Mouse (Mus musculus) neural tube, embryonic 11.5 days (tissue): ENCODE results near the gene Sel1l. TPM values are rescaled to one million over a fixed set of nuclear protein-coding genes. Genes with fewer than 3 reads are reported as not detected.

Experiments
- ATAC-seq: fragments of 200-750 bp; cut with Nextera tagmentation; 2 replicates; pipeline ENCODE4 v1.8.0; 2017; ENCODE audit warnings: moderate number of reproducible peaks, mild to moderate bottlenecking, moderate TSS enrichment, moderate library complexity; ENCODE audit not compliant: insufficient read depth, low FRiP score, low TSS enrichment
- DNase-seq: peaks from one replicate; pipeline ENCODE4 v3.0.0-alpha.2; 2015; ENCODE audit warnings: low spot score
- H3K27ac ChIP-seq: fragments of 300-500 bp; sonication (generic); 2 replicates; pipeline ENCODE4 v1.5.1; 2014; ENCODE audit warnings: low read depth, mild to moderate bottlenecking, low read length
- H3K27me3 ChIP-seq: fragments of 300-500 bp; sonication (generic); 2 replicates; pipeline ENCODE4 v1.6.1; 2014; ENCODE audit warnings: mild to moderate bottlenecking, low read length, mixed read lengths; ENCODE audit not compliant: control insufficient read depth, insufficient read depth
- H3K36me3 ChIP-seq: fragments of 300-500 bp; sonication (generic); 2 replicates; pipeline ENCODE4 v1.6.1; 2014; ENCODE audit warnings: mild to moderate bottlenecking, low read length, moderate library complexity, mixed read lengths; ENCODE audit not compliant: control insufficient read depth, insufficient read depth
- H3K4me1 ChIP-seq: fragments of 300-500 bp; sonication (generic); 2 replicates; pipeline ENCODE4 v1.6.1; 2014; ENCODE audit warnings: low read length, mixed read lengths; ENCODE audit not compliant: control insufficient read depth, insufficient read depth
- H3K4me2 ChIP-seq: fragments of 300-500 bp; sonication (generic); 2 replicates; pipeline ENCODE4 v1.6.1; 2014; ENCODE audit warnings: low read depth, mild to moderate bottlenecking, moderate library complexity
- H3K4me3 ChIP-seq: fragments of 300-500 bp; sonication (generic); 2 replicates; pipeline ENCODE4 v1.5.1; 2014; ENCODE audit warnings: low read depth, low read length
- H3K9ac ChIP-seq: fragments of 300-500 bp; sonication (generic); 2 replicates; pipeline ENCODE4 v1.6.1; 2014; ENCODE audit warnings: mild to moderate bottlenecking, low read length
- H3K9me3 ChIP-seq: fragments of 300-500 bp; sonication (generic); 2 replicates; pipeline ENCODE4 v1.6.1; 2016; ENCODE audit warnings: low read length; ENCODE audit not compliant: control insufficient read depth
- WGBS: fragments of 180-500 bp; shearing (Covaris S2); extraction: QIAGEN DNeasy Blood & Tissue Kit; methylation state at CpG from one replicate; pipeline ENCODE4 v1.1.7; 2014; 5-methylcytosine and 5-hydroxymethylcytosine counted together
- polyA plus RNA-seq: library from polyadenylated mRNA; unstranded; fragments of >200 nt; fragmentation: Nextera tagmentation; extraction: Ambion mirVana; gene quantifications from 2 replicates; pipeline ENCODE4 v1.2.1, GENCODE M21; 2014

The Sel1l gene
- polyA plus RNA-seq, 1 experiment from 2014 or later: 98.1 TPM

DNA sequence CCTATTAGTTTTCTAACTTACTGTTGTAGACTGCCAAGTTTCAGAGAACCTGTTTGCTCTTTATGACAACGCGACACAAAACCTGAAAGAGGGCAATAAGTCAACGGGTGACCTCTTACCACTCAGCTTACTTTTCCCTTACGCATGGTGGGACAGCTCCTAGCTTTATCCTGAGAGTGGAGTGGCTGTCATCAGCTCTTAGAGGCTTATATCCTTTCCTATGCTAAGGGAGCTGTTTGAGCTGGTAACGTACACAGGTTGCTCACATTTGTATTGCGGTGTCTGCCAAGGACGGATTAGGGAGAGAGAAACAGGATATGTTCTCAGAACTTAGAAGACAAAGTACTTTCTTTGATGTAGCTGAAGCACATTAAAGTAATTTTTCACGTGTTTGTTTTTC lies 5.4 kb upstream of the Sel1l start:
- Histone ChIP-seq H3K27me3 (no peaks in the 10 kb centered on the region), H3K9me3 (no peaks in the 10 kb centered on the region), H3K36me3 (no peaks in the 10 kb centered on the region), H3K4me3 (no peak overlapping the region), H3K4me1 (no peaks in the 10 kb centered on the region), H3K4me2 (no peak overlapping the region), H3K27ac (no peak overlapping the region), H3K9ac (no peak overlapping the region)
- WGBS: 74% methylated on average over 8 of the region's 8 CpGs
- no peak for ATAC-seq
- no peak for DNase-seq

DNA sequence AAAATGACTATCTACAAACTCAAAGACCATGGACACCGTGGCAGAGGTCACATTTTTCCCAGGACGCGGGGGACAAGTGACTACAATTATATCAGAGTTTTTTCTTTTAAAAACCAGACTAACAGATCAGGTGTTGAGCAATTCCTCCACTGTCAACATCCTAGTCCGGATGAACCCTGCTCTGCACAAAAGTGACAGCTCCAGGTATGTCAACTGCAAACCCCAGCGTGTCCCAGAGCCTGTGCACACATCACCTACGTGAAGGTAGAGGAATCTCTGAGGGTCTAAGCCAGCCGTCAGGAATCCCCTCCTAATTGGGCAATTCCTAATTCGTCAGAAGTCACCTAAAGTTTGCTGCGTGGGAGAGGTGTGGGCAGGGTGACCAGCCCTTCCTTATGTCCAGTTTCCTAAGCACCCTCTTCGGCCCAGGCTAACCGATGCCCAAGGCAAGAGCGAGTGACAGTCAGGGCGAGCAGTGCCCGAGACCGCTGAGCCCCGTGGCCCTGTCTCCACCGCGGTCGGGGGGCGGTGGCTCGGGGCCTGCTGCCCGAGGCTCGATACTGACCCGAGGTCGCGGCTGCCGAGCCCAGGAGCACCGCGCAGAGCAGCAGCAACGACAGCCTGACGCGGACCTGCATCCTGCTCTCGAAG lies 438 bp downstream of the Sel1l start:
- ATAC-seq (peak; percentile 74), DNase-seq (no peak)
- WGBS: 5% methylated on average over 33 of the region's 33 CpGs
- Histone ChIP-seq H3K9me3 (no peaks in the 10 kb centered on the region), H3K4me1 (peaks cover 3% of the 10 kb centered on the region; the same call in 1 of the 2 replicates), H3K27me3 (no peaks in the 10 kb centered on the region), H3K36me3 (no peaks in the 10 kb centered on the region), H3K27ac (peak overlapping the region; percentile 35; the same call in 1 of the 2 replicates), H3K4me3 (peak overlapping the region; percentile 88), H3K4me2 (peak overlapping the region; percentile 81), H3K9ac (peak overlapping the region; percentile 87)

DNA sequence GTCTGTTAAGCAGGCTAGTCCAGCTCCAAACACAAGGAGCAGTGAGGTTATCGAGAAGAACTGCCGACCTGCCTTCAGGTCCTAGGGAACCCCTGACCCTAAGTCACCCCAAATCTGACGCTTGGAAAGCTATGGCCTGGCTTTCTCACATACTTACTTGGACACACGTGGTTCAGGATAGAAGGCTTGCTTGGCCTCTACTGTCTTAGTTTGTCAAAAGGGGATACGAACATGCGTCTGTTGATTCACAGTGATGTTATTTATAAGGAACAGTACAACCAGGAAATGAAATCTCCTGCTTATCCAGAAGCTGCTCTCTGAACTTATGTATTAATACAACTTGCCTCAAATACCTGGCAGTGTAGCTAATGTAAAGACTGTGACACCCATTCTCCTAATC lies 2.9 kb downstream of the Sel1l start:
- no peak overlapping the region for H3K9ac ChIP-seq
- no peak overlapping the region for H3K4me2 ChIP-seq
- no peak for DNase-seq
- no peaks in the 10 kb centered on the region for H3K9me3 ChIP-seq
- WGBS: 92% methylated on average over 6 of the region's 6 CpGs
- no peaks in the 10 kb centered on the region for H3K27me3 ChIP-seq
- H3K36me3 ChIP-seq: peaks cover 2% of the 10 kb centered on the region; the same call in 1 of the 2 replicates
- no peak overlapping the region for H3K27ac ChIP-seq
- H3K4me1 ChIP-seq: peaks cover 3% of the 10 kb centered on the region; the same call in 1 of the 2 replicates
- ATAC-seq: no peak
- no peak overlapping the region for H3K4me3 ChIP-seq

DNA sequence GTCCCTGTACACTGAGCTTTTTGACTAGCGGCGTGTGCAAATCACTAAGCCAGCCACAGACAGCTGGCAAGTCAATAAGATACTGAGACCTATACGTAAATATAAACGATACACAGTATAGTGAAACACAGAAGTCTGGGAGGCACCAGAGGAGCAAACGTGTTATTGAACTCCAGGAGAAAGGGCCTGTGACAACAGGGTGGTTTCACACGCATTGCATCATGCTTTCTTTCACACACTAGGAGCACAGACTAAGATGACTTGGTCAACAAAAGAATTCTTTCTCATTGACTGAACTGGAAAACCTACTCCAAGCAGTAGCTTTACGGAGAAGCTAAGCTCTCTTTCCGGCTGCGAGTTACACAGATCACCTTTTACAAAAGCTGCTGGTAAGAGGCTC lies 3.6 kb downstream of the Sel1l start:
- ATAC-seq: no peak
- Histone ChIP-seq H3K27ac (no peak overlapping the region), H3K9me3 (no peaks in the 10 kb centered on the region), H3K9ac (no peak overlapping the region), H3K4me2 (no peak overlapping the region), H3K4me1 (peaks cover 3% of the 10 kb centered on the region; the same call in 1 of the 2 replicates), H3K36me3 (peaks cover 4% of the 10 kb centered on the region; the same call in 1 of the 2 replicates), H3K27me3 (no peaks in the 10 kb centered on the region), H3K4me3 (no peak overlapping the region)
- no peak for DNase-seq
- 92% methylated on average over 9 of the region's 9 CpGs for WGBS

DNA sequence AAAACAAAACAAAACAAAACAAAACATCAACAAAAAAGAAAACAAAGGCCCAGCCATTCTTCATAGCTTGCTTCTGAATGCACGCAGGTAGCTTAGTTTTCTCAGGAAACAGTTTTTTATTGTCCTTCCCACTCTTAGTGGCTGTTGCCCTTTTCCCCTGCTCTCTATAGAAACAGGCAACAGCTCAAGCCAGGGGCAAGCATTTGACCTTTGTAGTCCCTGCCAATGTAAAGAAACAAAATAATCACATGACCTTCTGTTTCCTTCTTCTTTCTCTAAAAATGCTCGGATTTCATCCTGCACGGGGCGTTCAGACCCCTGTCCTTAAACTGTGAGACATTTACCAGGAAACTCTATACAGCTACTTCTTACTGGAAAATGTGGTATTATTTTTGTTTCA lies 4.4 kb downstream of the Sel1l start:
- DNase-seq (no peak), ATAC-seq (no peak)
- no peak overlapping the region for H3K27ac ChIP-seq
- no peak overlapping the region for H3K9ac ChIP-seq
- no peak overlapping the region for H3K4me3 ChIP-seq
- H3K4me2 ChIP-seq: no peak overlapping the region
- no peaks in the 10 kb centered on the region for H3K27me3 ChIP-seq
- WGBS: 74% methylated on average over 4 of the region's 4 CpGs
- no peaks in the 10 kb centered on the region for H3K9me3 ChIP-seq
- H3K4me1 ChIP-seq: peaks cover 3% of the 10 kb centered on the region; the same call in 1 of the 2 replicates
- peaks cover 5% of the 10 kb centered on the region; the same call in 1 of the 2 replicates for H3K36me3 ChIP-seq

DNA sequence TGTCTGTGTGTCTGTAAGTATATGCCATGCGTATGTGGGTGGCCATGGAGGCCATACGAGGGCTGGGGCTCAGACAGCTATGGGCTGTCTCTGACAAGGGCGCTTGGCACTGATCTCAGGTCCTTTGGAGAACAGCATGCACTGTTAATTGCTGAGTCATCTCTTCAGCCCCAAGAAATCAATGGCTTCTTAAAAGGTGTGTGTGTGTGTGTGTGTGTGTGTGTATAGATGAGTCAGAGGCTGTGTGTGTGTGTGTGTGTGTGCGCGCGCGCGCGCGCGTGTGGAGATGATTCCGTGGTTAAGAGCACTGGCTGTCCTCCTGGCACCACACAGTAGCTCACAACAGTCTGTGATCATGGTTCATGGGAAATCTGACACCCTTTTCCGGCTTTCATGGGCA lies 5.1 kb downstream of the Sel1l start:
- Histone ChIP-seq H3K36me3 (peaks cover 5% of the 10 kb centered on the region; the same call in 1 of the 2 replicates), H3K4me2 (no peak overlapping the region), H3K27me3 (no peaks in the 10 kb centered on the region), H3K27ac (no peak overlapping the region), H3K9ac (no peak overlapping the region), H3K4me3 (no peak overlapping the region), H3K4me1 (peaks cover 3% of the 10 kb centered on the region; the same call in 1 of the 2 replicates), H3K9me3 (no peaks in the 10 kb centered on the region)
- no peak for DNase-seq
- no peak for ATAC-seq
- WGBS: 93% methylated on average over 13 of the region's 13 CpGs

DNA sequence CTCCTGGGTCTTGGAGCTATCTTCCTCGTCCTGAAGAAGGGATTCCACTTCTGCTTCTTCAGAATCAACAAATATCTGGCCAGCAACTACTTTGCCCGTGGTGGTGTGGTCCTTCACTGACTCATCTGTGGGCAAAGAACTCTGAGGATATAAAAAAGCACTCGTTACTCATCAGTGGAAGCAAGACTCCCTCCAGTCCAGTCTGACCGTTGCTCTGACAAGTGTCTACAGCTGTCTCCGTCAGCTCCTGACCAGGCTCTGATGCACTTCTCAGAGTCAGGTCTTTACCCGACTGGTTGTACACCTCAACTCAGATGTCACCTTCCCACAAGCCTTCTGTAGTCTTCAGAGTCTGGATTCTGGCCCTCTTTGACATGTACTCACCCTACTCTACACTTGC lies 7.2 kb downstream of the Sel1l start:
- Histone ChIP-seq H3K9ac (no peak overlapping the region), H3K4me3 (no peak overlapping the region), H3K4me2 (no peak overlapping the region), H3K9me3 (no peaks in the 10 kb centered on the region), H3K27me3 (no peaks in the 10 kb centered on the region), H3K36me3 (peaks cover 5% of the 10 kb centered on the region; the same call in 1 of the 2 replicates), H3K4me1 (no peaks in the 10 kb centered on the region), H3K27ac (no peak overlapping the region)
- no peak for ATAC-seq
- no peak for DNase-seq
- WGBS: 92% methylated on average over 6 of the region's 6 CpGs

DNA sequence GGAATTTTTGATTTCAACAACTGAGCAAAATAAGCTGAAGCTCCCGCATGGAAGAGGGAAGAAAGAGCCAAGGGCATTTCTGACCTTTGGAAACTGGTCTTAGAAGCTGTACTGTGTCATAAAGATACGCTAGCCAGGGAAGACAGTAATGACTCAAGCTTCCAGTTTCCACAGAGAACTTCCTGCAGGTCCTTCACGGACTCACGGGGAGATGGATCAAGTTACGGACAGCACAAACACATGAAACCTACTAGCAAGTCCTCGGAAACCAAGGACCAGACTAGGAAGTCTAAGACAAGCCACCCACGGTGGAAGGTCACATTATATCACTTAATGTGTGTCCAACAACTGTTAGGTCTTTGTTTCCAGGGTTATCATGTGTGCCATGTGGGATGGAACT lies 10.7 kb downstream of the Sel1l start:
- Histone ChIP-seq H3K9me3 (no peaks in the 10 kb centered on the region), H3K36me3 (peaks cover 5% of the 10 kb centered on the region; the same call in 1 of the 2 replicates), H3K27me3 (no peaks in the 10 kb centered on the region), H3K4me2 (no peak overlapping the region), H3K4me3 (no peak overlapping the region), H3K4me1 (no peaks in the 10 kb centered on the region), H3K27ac (no peak overlapping the region), H3K9ac (no peak overlapping the region)
- 80% methylated on average over 7 of the region's 7 CpGs for WGBS
- ATAC-seq: no peak
- DNase-seq: no peak

DNA sequence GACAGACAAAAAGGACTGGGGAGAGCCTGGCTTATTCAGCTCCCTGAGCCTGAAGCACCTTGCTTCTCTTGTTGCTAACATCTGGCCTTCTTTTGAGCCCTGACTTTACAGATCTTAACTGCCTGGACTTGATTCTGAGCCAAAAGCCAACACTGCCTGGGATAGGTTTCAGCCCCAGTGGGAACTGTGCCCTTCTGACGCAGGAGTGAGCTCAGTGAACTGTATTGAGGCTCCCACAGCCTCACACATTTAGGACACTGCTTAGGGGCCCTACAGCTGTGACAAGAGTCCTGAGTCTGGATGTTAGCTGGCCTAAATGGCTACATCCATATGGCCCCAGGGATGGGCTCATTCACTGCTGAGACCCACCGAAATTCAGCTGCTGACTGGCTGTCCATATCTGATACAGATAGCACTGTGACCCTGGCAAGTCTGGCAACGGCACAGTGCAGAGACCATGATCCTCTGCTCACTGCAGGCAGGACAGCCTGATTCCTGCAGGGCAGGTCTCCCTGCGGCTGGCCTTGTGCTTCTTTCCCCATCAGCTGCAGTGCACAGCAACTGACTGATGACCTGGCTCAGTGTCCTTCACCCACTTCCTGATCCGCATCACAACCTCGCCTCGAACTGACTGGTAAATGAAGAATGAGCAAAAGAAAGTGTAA lies 11.4 kb downstream of the Sel1l start:
- WGBS: 92% methylated on average over 7 of the region's 7 CpGs

More for the DNA sequence above, 11.4 kb downstream of the Sel1l start:
- Histone ChIP-seq H3K4me2 (no peak overlapping the region), H3K27ac (no peak overlapping the region), H3K9ac (no peak overlapping the region), H3K4me3 (no peak overlapping the region), H3K9me3 (no peaks in the 10 kb centered on the region), H3K27me3 (no peaks in the 10 kb centered on the region), H3K4me1 (no peaks in the 10 kb centered on the region), H3K36me3 (peaks cover 5% of the 10 kb centered on the region; the same call in 1 of the 2 replicates)
- DNase-seq (no peak), ATAC-seq (no peak)
